Mouse (Mus musculus): ENCODE measurements around the gene Actr3.

The Actr3 gene

GRCm38 (mm10) chr1:125351416-125352037 is 84.0 kb downstream of the Actr3 start:
- DNase-seq (ENCODE audit: low read depth), result no peak

- DNase-seq (ENCODE audit: low read depth), result no peak
These were observed 84.7 kb downstream of the Actr3 start for GRCm38 (mm10) chr1:125350843-125351242.

- no peak for DNase-seq (ENCODE audit: low read depth)
These were observed 89.7 kb downstream of the Actr3 start for GRCm38 (mm10) chr1:125345854-125346253.

GRCm38 (mm10) chr1:125345448-125345847 is 90.1 kb downstream of the Actr3 start:
- DNase-seq (ENCODE audit: low read depth), result no peak

GRCm38 (mm10) chr1:125343105-125343504 is 92.4 kb downstream of the Actr3 start:
- DNase-seq (ENCODE audit: low read depth), result no peak
